14 mouse cellular contexts compared by ENCODE assay signal in the genomic region with DNA sequence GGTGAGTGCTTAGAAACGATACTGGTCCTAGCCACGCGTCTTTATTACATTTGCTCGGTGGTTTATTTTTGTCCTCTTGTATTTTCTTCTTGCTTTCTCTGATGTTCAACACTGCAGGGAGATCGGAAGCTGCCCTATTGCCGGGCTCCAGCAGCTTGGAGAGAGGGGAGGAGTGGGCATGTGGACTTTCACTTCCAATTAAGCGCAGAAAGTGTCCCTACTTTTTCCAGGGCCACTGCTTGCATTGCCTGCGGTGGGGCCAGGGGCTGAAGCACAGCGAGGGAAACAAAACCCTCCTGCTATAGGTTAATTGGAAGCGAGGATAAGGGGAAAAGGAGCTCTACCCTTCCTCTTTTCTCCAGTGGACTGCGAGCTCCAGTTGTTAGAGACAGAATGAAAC.
DNase-seq lines count a peak whose midpoint lies in the region; ATAC-seq and TF ChIP-seq lines count a peak whose summit lies in the region.
"Had no signal": no experiment of that assay in that cellular context is flagged by ENCODE, and none has a peak within 500 bp of the region (broad histone marks: within the 10 kb centered on the region; RNA-seq: fewer than 3 reads in every experiment).

No protein-coding gene starts in this region.

- TF ChIP-seq POLR2A in olfactory bulb, adult 2 months (IDR thresholded peaks at IDR 0.05; ENCODE audit: insufficient read depth, low read depth, low read length), result no peak

- DNase-seq in embryo, embryonic 10.5 days (ENCODE audit: low spot score), result peak; percentile 22
- DNase-seq in embryo, embryonic 10 days (ENCODE audit: low spot score), result no peak
- DNase-seq in lung, postnatal 0 days (ENCODE audit: low spot score), result no peak
- DNase-seq in lung, adult 18-20 months, result no peak
- DNase-seq in forebrain, embryonic 14.5 days (ENCODE audit: low spot score), result no peak
- DNase-seq in adrenal gland, postnatal 4 days (ENCODE audit: low spot score in 2 of 2), result no peak
- no peak for DNase-seq in urinary bladder, postnatal 10 days (ENCODE audit: low spot score)
- DNase-seq: heart, adult 2 months; heart, postnatal 4 days; kidney, postnatal 4 days; liver, embryonic 13.5 days had no signal

- TF ChIP-seq CTCF in lung, postnatal 0 days (IDR thresholded peaks at IDR 0.05), result no peak
- no peak for TF ChIP-seq CTCF in olfactory bulb, adult 2 months (IDR thresholded peaks at IDR 0.05; ENCODE audit: insufficient read depth, low read depth, low read length)

- H3K4me3 ChIP-seq in lung, postnatal 0 days (ENCODE audit: low read depth, low read length), result no peak overlapping the region
- no peak overlapping the region for H3K4me3 ChIP-seq in forebrain, embryonic 14.5 days (ENCODE audit: low read depth, low read length)
- H3K4me3 ChIP-seq in olfactory bulb, adult 2 months (ENCODE audit: insufficient read depth, low read depth, low read length), result peak overlapping the region; percentile 32
- H3K4me3 ChIP-seq: heart, adult 2 months; liver, embryonic 13.5 days; neural tube, embryonic 12.5 days had no signal

- ATAC-seq in lung, postnatal 0 days, result no peak
- no peak for ATAC-seq in forebrain, embryonic 14.5 days

- 69% methylated on average over 11 of the region's 11 CpGs for WGBS in lung, postnatal 0 days
- 12% methylated on average over 11 of the region's 11 CpGs for WGBS in forebrain, embryonic 14.5 days
- 14% methylated on average over 11 of the region's 11 CpGs for WGBS in olfactory bulb, adult 2 months

- 0 out of 2 replicates have a peak overlapping the region, but pooled peaks have one; percentile 3 for H3K4me2 ChIP-seq in lung, postnatal 0 days (replicated peaks; ENCODE audit: low read depth, low read length)
- H3K4me2 ChIP-seq in forebrain, embryonic 14.5 days (ENCODE audit: low read length), result peak overlapping the region; percentile 39
- H3K4me2 ChIP-seq: liver, embryonic 13.5 days; neural tube, embryonic 12.5 days had no signal

- no peak overlapping the region for H3K27ac ChIP-seq in lung, postnatal 0 days (ENCODE audit: low read length)
- H3K27ac ChIP-seq in forebrain, embryonic 14.5 days (ENCODE audit: low read depth, low read length), result no peak overlapping the region
- H3K27ac ChIP-seq in olfactory bulb, adult 2 months (ENCODE audit: insufficient read depth, low read depth, low read length), result no peak overlapping the region
- H3K27ac ChIP-seq: heart, adult 2 months; liver, embryonic 13.5 days; macrophage; neural tube, embryonic 12.5 days had no signal

- H3K4me1 ChIP-seq in lung, postnatal 0 days (ENCODE audit: insufficient read depth, low read depth, low read length), result 0 out of 2 replicates have a peak, but pooled peaks cover 2% of the 10 kb centered on the region
- H3K4me1 ChIP-seq in forebrain, embryonic 14.5 days (ENCODE audit: control insufficient read depth, insufficient read depth, low read length), result peaks cover 9% of the 10 kb centered on the region
- peaks cover 4% of the 10 kb centered on the region for H3K4me1 ChIP-seq in olfactory bulb, adult 2 months (ENCODE audit: control insufficient read depth, insufficient read depth, low read length)
- H3K4me1 ChIP-seq: liver, embryonic 13.5 days; neural tube, embryonic 12.5 days had no signal

- no peaks in the 10 kb centered on the region for H3K9me3 ChIP-seq in lung, postnatal 0 days (ENCODE audit: low read length)
- no peaks in the 10 kb centered on the region for H3K9me3 ChIP-seq in forebrain, embryonic 14.5 days (replicated peaks; ENCODE audit: control insufficient read depth, low read length)
- H3K9me3 ChIP-seq: liver, embryonic 13.5 days; neural tube, embryonic 12.5 days had no signal

- no peak for TF ChIP-seq EP300 in lung, postnatal 0 days (IDR thresholded peaks at IDR 0.05)

- H3K36me3 ChIP-seq in lung, postnatal 0 days (ENCODE audit: insufficient read depth, low read length), result no peaks in the 10 kb centered on the region
- H3K36me3 ChIP-seq in forebrain, embryonic 14.5 days (ENCODE audit: control insufficient read depth, insufficient read depth, low read length), result no peaks in the 10 kb centered on the region
- H3K36me3 ChIP-seq: liver, embryonic 13.5 days; neural tube, embryonic 12.5 days had no signal

- H3K27me3 ChIP-seq in lung, postnatal 0 days (replicated peaks; ENCODE audit: insufficient read depth, low read length), result no peaks in the 10 kb centered on the region
- H3K27me3 ChIP-seq in forebrain, embryonic 14.5 days (replicated peaks; ENCODE audit: control insufficient read depth, insufficient read depth, low read length), result no peaks in the 10 kb centered on the region
- H3K27me3 ChIP-seq: liver, embryonic 13.5 days; neural tube, embryonic 12.5 days had no signal

- H3K9ac ChIP-seq in lung, postnatal 0 days (replicated peaks; ENCODE audit: low read depth), result no peak overlapping the region
- H3K9ac ChIP-seq in forebrain, embryonic 14.5 days (ENCODE audit: low read length), result no peak overlapping the region
- H3K9ac ChIP-seq: liver, embryonic 13.5 days; neural tube, embryonic 12.5 days had no signal
